Mouse (Mus musculus) CD8-positive naive resting alpha-beta T cell, adult 57 days (primary cell): ENCODE measurements around the gene Gba. TPM values are rescaled to one million over a fixed set of nuclear protein-coding genes. Genes with fewer than 3 reads are reported as not detected.

ENCODE experiments used
- total RNA-seq: library from RNA; stranded (reverse); gene quantifications from one replicate; pipeline ENCODE4 v1.2.4, GENCODE M21; 2023

The Gba gene
- 67.9 TPM for total RNA-seq

GRCm38 (mm10) chr3:89202253-89203141 lies at the start of gene Gba:
TSS of gene Gba (plus strand) at chr3:89202928.

DNA sequence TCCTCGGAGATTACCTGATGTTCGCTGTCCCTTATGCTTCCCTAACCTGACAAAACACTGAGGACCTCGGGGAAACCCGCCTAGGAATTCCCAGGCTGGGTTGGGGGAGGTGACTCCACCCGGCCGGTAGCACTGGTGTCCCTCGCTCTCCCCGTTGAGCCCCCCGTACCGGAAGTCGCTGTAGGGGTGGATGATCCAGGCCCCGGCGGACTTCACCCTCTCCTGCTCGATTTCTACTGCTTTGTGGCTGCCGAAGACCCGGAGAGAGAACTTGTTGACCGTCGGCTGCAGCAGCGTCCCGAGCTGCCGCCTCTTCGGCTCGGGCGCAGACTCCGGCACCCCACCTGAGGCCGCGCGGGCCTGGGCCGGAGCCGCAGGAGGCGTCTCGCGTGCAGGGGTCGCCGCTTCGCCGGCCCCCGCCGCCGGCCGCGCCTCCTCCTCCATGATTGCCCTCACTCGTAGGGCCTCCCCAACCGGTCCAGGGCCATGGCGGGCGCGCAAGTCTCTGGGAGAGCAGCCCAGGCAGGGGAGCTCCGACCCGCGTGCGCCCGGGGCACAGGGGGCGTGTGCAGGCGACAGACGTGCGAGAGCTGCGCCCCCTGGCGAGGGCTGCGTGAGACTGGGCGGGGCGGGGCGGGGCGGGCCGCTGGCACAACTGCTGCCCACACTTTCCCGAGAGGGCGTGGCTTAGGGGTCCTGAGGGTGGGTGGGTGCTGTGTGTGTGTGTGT lies 42.9 kb upstream of the Gba start, which contains the start of gene Hcn3:
Gene Hcn3 (minus strand): TSS at position 581 of the 729 bp plus-strand sequence.

DNA sequence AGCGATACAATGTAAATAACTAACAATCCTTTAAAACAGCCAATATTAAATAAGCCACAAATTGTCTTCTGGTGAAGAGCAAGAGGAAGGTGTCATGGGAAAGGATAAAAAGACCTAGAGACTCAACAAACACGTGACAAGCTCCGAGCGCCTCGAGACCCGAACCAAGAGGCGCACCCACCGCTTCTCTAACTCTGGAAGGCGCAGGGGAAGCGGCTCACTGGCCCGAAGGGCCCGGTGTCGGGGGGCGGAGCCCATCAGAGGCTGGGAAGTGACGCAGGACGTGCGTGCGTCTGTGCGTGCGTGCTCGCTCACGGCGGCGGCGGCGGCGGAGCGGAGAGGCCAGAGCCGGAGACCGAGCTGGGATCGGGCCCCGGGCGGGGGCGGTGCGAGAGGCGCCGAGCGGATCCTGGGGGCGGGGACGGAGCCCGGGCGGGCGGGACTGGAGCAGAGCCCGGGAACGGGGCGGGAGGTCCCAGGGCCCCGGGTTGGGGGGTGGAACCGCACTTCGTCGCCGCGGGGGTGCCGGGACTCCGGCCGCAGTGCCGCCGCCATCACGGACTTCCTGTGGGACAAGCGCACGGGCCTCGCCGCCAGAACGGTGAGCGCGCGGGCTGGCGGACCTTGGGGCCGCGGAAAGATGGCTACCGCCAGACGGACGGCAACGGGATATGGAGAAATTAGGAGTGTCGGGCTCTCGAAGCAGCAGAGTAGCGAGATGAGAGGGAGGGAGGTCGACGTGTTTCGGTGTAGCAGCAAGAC lies 38.0 kb upstream of the Gba start, which contains the start of gene Clk2:
Gene Clk2 (plus strand): TSS at position 290 of the 762 bp plus-strand sequence.

GRCm38 (mm10) chr3:89177242-89178106 lies 25.3 kb upstream of the Gba start, which contains the start of gene Scamp3:
TSS of gene Scamp3 (plus strand) at chr3:89177473.

GRCm38 (mm10) chr3:89183058-89183958 lies 19.4 kb upstream of the Gba start, which contains the start of gene Fam189b:
TSS of gene Fam189b (plus strand) at chr3:89183143.

DNA sequence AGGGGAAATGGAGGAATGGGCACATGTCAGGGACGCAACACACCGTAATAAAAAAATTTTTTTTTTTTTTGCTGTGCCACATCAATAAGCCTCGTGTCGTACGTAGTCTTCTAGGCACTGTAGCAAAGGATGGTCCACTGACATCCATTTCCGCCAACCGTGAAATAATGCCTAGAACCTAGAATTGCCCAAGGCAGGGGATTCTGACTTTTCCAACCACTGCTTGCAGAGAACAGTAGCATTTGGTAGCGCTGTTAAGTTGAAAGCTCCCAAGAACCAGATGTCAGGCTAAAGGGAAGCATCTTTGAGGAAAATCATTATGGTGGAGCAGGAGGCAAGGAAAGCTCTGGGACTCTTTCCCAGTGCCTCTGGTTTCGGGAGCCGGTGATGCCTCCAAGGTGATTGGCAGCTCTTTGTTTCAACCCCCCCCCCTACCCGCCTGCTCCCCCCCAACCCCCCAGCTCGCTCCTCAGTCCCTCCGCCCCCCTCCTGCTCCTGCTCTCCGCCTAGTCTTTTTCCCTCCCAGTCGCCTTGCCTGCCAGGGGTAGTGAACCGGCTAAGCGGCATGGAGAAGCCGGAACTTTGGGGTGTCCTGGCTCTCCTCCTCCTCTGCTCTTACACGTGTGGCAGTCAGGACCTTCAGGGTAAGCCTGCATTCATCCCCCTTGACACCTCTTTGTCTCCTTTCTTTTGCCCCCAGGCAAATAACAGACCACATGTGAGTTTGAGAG lies 12.1 kb downstream of the Gba start, which contains the start of gene Thbs3:
Gene Thbs3 (plus strand): TSS at position 500 of the 731 bp plus-strand sequence.

GRCm38 (mm10) chr3:89226900-89227299 lies 24.2 kb downstream of the Gba start, which contains the start of gene Mtx1:
TSS of gene Mtx1 (minus strand) at chr3:89227088.

DNA sequence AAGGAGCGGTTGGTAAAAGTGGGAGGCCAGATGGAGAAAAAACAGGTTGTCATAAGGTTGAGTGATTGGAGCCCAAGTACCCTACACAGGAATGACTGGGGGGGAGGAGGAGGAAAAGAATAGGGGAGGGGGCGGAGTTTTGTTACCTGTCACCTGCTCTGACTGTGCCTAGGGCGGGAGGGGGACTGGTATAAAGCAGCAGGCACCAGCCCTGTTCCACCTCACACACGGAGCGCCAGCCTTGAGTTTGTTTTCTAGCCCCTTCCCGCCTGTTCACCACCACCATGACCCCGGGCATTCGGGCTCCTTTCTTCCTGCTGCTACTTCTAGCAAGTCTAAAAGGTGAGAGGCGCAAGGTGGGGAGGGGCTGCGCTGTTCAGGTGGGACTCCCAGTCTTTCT lies 26.1 kb downstream of the Gba start, which contains the start of gene Muc1:
Gene Muc1 (plus strand): TSS at position 222 of the 400 bp plus-strand sequence.

GRCm38 (mm10) chr3:89245688-89246171 lies 43.0 kb downstream of the Gba start, which contains the start of gene Krtcap2:
TSS of gene Krtcap2 (plus strand) at chr3:89245966.

DNA sequence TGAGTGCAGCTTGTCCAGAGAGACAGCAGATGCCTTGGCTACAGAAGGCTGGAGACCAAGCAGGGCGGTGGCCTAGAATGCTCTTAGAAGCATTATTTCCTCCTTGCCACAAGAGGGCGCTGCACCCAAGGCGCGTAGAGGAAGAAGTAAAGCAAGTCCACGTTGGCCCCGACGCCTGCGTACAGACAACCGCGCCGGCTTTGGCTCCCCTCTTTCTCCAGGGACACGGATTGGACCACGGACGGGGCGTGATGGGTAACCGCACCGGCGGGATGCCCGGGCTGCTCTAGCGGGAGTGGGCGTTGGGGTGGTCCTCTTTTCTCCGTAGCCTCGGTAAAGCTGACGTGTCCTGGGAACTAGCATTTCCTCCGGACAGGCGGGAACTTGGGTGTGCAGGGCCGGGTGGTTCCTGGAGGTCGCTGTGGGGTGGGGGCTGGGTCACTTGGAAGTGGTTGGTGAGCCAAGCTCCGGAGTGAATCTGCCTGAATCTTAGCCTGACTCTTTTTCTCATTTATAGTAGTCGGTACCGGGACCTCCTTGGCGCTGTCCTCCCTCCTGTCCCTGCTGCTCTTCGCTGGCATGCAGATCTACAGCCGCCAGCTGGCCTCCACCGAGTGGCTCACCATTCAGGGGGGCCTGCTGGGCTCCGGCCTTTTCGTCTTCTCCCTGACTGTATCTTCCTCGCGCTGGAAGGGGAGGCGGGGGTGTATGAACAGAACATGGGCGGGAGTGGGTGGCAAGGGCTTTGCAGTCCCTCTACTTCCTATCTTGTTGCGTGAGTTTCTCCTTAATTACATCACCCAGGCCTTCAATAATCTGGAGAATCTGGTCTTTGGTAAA lies 43.8 kb downstream of the Gba start, which contains the start of gene Trim46:
Gene Trim46 (minus strand): TSS at position 49 of the 840 bp plus-strand sequence.

Other genes with a start within 250 kb of the Gba start
- 80.4 TPM for gene Rusc1, start 109.6 kb upstream of the Gba start, total RNA-seq
- gene Gm43738, start 101.8 kb upstream of the Gba start, total RNA-seq, result not detected
- gene Fdps, start 101.0 kb upstream of the Gba start, total RNA-seq, result 24.2 TPM
- not detected for gene Pklr, start 66.8 kb upstream of the Gba start, total RNA-seq
- gene Hcn3, start 42.7 kb upstream of the Gba start, total RNA-seq, result 19.3 TPM
- gene Clk2, start 38.1 kb upstream of the Gba start, total RNA-seq, result 122 TPM
- gene Scamp3, start 25.5 kb upstream of the Gba start, total RNA-seq, result 152 TPM
- 176 TPM for gene Fam189b, start 19.8 kb upstream of the Gba start, total RNA-seq
- gene Thbs3, start 12.3 kb downstream of the Gba start, total RNA-seq, result 6.5 TPM
- gene Mtx1, start 24.2 kb downstream of the Gba start, total RNA-seq, result 193 TPM
- not detected for gene Muc1, start 26.1 kb downstream of the Gba start, total RNA-seq
- gene Krtcap2, start 43.0 kb downstream of the Gba start, total RNA-seq, result 96.7 TPM
- 1.5 TPM for gene Trim46, start 43.4 kb downstream of the Gba start, total RNA-seq
- 72.2 TPM for gene Dpm3, start 56.4 kb downstream of the Gba start, total RNA-seq
- 126 TPM for gene Slc50a1, start 67.6 kb downstream of the Gba start, total RNA-seq
- not detected for gene Efna1, start 78.2 kb downstream of the Gba start, total RNA-seq
- not detected for gene Efna3, start 120.0 kb downstream of the Gba start, total RNA-seq
- gene Efna4, start 135.1 kb downstream of the Gba start, total RNA-seq, result not detected
- gene Adam15, start 147.1 kb downstream of the Gba start, total RNA-seq, result 2.8 TPM
- not detected for gene Dcst2, start 159.0 kb downstream of the Gba start, total RNA-seq
- gene Dcst1, start 162.3 kb downstream of the Gba start, total RNA-seq, result not detected
- gene Zbtb7b, start 191.8 kb downstream of the Gba start, total RNA-seq, result 6.8 TPM
- gene Lenep, start 199.9 kb downstream of the Gba start, total RNA-seq, result not detected
- gene Flad1, start 208.9 kb downstream of the Gba start, total RNA-seq, result 29.3 TPM
- 2.8 TPM for gene Cks1b, start 215.5 kb downstream of the Gba start, total RNA-seq
- 95.4 TPM for gene Shc1, start 215.5 kb downstream of the Gba start, total RNA-seq
- gene Pygo2, start 227.3 kb downstream of the Gba start, total RNA-seq, result 48.9 TPM
- gene Pbxip1, start 233.8 kb downstream of the Gba start, total RNA-seq, result 98.2 TPM